Mouse (Mus musculus) hindbrain, embryonic 10.5 days (tissue): ENCODE data around the gene Bend6. TPM values are rescaled to one million over a fixed set of nuclear protein-coding genes. Genes with fewer than 3 reads are reported as not detected.

Experiments
- DNase-seq: peaks from one replicate; pipeline ENCODE4 v3.0.0-alpha.2; 2017; ENCODE audit warnings: low spot score
- H3K27ac ChIP-seq: fragments of 300-500 bp; sonication (generic); 2 replicates; pipeline ENCODE4 v1.5.1; 2016; ENCODE audit warnings: mild to moderate bottlenecking, moderate library complexity
- H3K27me3 ChIP-seq: fragments of 300-500 bp; sonication (generic); 2 replicates; pipeline ENCODE4 v1.6.1; 2016; ENCODE audit warnings: mild to moderate bottlenecking; ENCODE audit not compliant: poor library complexity, insufficient read depth, severe bottlenecking
- H3K36me3 ChIP-seq: fragments of 300-500 bp; sonication (generic); 2 replicates; pipeline ENCODE4 v1.6.1; 2016; ENCODE audit warnings: mild to moderate bottlenecking, moderate library complexity
- H3K4me1 ChIP-seq: fragments of 300-500 bp; sonication (generic); replicated peaks from 2 replicates; pipeline ENCODE4 v1.6.1; 2016; ENCODE audit warnings: mild to moderate bottlenecking
- H3K4me3 ChIP-seq: fragments of 300-500 bp; sonication (generic); 2 replicates; pipeline ENCODE4 v1.5.1; 2016; ENCODE audit warnings: mild to moderate bottlenecking, moderate library complexity
- H3K9me3 ChIP-seq: fragments of 300-500 bp; sonication (generic); 2 replicates; pipeline ENCODE4 v1.6.1; 2016; ENCODE audit warnings: mild to moderate bottlenecking, moderate library complexity
- WGBS: fragments of 180-500 bp; shearing (Covaris S2); methylation state at CpG from one replicate; pipeline ENCODE4 v1.1.7; 2016; 5-methylcytosine and 5-hydroxymethylcytosine counted together
- polyA plus RNA-seq: library from polyadenylated mRNA; unstranded; fragments of >200 nt; fragmentation: Nextera tagmentation; extraction: Ambion mirVana; gene quantifications from 2 replicates; pipeline ENCODE4 v1.2.1, GENCODE M21; 2016

Gene Bend6
- polyA plus RNA-seq, 1 experiment from 2014 or later: 2.2 TPM

DNA sequence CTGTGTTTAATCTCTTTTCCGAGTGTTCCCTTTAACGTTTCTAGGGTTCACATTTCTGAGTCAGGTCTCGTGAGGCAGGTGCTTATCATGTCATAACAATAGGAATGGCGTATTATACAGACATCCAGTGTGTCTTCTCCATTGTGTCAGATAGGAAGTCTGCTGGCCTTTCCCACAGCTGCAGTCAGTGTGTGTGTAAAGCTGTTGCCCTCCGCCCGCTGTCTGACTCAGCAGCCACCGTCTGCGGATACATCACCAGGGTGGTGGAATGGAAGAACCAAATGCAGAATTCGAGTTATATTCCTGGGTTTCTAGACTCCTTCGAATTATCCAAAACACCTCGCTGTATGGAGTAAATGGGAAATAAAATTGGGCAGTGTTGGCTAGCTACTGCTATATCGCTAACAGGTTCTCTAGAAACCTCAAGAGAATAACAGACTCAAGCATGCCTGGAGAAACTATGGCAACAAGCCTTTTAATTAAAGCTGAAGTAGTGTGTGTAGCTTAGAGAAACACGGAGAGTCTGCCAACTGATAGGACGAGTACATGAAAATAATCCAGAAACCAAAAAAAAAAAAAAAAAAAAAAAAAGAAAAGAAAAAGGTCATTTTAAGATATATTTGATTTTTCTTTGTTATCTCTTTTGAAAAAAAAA lies 25.4 kb upstream of the Bend6 start:
- H3K36me3 ChIP-seq: no peaks in the 10 kb centered on the region
- WGBS: 81% methylated on average over 14 of the region's 14 CpGs
- peaks cover 21% of the 10 kb centered on the region for H3K4me1 ChIP-seq
- DNase-seq: no peak
- H3K27ac ChIP-seq: no peak overlapping the region
- no peak overlapping the region for H3K4me3 ChIP-seq
- H3K27me3 ChIP-seq: no peaks in the 10 kb centered on the region
- H3K9me3 ChIP-seq: no peaks in the 10 kb centered on the region

DNA sequence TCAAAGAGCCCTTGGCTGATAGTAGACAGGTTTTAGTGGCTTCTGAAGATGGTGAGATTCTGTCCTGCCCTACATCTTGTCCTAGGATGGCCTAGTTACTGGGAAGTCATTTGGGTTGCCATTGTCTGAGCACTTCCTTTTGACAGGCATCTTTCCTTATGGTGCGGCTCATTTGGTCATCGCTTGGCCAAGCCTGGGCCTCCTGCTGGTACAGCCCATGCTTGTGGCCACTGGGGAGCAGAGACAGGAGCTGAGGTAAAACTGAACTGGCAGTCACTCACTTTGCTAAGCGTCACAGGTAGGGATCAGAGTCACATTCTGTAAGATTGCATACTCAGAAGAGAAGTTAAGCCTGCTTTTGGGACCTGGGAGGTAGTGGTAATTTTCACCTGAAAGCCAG lies 24.6 kb upstream of the Bend6 start:
- Histone ChIP-seq H3K4me3 (no peak overlapping the region), H3K36me3 (no peaks in the 10 kb centered on the region), H3K4me1 (peaks cover 21% of the 10 kb centered on the region), H3K9me3 (no peaks in the 10 kb centered on the region), H3K27me3 (no peaks in the 10 kb centered on the region), H3K27ac (peak overlapping the region; percentile 64)
- WGBS: 81% methylated on average over 3 of the region's 3 CpGs
- DNase-seq: no peak

- H3K27ac ChIP-seq: peak overlapping the region; percentile 64
- H3K4me3 ChIP-seq: no peak overlapping the region
- DNase-seq: no peak
- no peaks in the 10 kb centered on the region for H3K36me3 ChIP-seq
- WGBS: 58% methylated on average over 8 of the region's 8 CpGs
- peaks cover 21% of the 10 kb centered on the region for H3K4me1 ChIP-seq
- H3K27me3 ChIP-seq: no peaks in the 10 kb centered on the region
- H3K9me3 ChIP-seq: no peaks in the 10 kb centered on the region
Observed at GRCm38 (mm10) chr1:33931791-33932190, 24.2 kb upstream of the Bend6 start.

DNA sequence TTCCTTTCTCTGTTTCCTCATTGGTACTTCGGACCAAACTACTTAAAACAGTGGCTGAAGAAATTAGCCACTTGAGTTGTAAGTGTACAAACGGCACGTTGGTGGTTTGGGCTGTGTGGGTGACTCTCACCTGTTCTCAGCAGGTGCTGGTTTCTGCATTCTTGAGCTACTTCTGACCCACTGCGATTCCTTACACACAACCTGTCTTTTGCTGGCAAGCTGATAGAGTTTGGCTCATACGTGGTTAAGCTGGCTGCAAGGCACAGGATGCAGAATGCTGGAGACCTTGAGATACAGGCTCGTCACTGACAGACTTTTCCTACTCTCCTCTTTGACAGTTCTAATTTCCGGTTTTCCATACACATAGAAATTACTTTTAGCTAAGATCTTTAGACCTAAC lies 19.9 kb upstream of the Bend6 start:
- H3K36me3 ChIP-seq: no peaks in the 10 kb centered on the region
- no peaks in the 10 kb centered on the region for H3K9me3 ChIP-seq
- H3K27ac ChIP-seq: no peak overlapping the region
- no peaks in the 10 kb centered on the region for H3K27me3 ChIP-seq
- peaks cover 16% of the 10 kb centered on the region for H3K4me1 ChIP-seq
- H3K4me3 ChIP-seq: no peak overlapping the region
- no peak for DNase-seq
- WGBS: 93% methylated on average over 7 of the region's 7 CpGs

- Histone ChIP-seq H3K27me3 (no peaks in the 10 kb centered on the region), H3K4me1 (no peaks in the 10 kb centered on the region), H3K9me3 (no peaks in the 10 kb centered on the region), H3K27ac (no peak overlapping the region), H3K4me3 (no peak overlapping the region), H3K36me3 (no peaks in the 10 kb centered on the region)
- no peak for DNase-seq
- WGBS: 66% methylated on average over 3 of the region's 3 CpGs
Observed at GRCm38 (mm10) chr1:33925283-33925682, 17.7 kb upstream of the Bend6 start.

- WGBS: 81% methylated on average over 7 of the region's 7 CpGs
Observed at GRCm38 (mm10) chr1:33922975-33923374, 15.4 kb upstream of the Bend6 start.

DNA sequence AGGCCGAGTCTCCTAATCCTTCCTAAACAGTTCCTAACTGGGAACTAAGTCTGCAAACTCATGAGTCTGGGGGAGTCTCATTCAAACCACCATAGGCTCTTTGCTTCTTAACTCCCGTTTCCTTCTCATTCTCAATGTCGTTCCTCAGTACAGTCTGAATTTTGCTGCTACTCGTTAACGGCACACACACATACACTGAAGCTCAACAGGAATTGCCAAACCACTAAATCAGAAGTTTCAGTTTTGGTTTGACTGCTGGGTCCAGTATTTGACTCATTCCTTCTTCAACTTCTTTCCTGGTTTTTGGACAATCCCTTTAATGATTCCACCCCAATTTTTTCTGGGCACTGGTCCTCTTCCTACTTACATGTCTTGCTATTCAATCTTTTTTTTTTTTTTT lies 8.9 kb upstream of the Bend6 start:
- H3K9me3 ChIP-seq: no peaks in the 10 kb centered on the region
- H3K4me1 ChIP-seq: no peaks in the 10 kb centered on the region
- no peaks in the 10 kb centered on the region for H3K27me3 ChIP-seq
- WGBS: 93% methylated on average over 5 of the region's 5 CpGs
- peaks cover 5% of the 10 kb centered on the region; the same call in 1 of the 2 replicates for H3K36me3 ChIP-seq
- no peak overlapping the region for H3K4me3 ChIP-seq
- DNase-seq: no peak
- no peak overlapping the region for H3K27ac ChIP-seq

More at GRCm38 (mm10) chr1:33922975-33923374, 15.4 kb upstream of the Bend6 start:
- Histone ChIP-seq H3K4me3 (no peak overlapping the region), H3K4me1 (no peaks in the 10 kb centered on the region), H3K36me3 (no peaks in the 10 kb centered on the region), H3K9me3 (no peaks in the 10 kb centered on the region), H3K27me3 (no peaks in the 10 kb centered on the region), H3K27ac (no peak overlapping the region)
- no peak for DNase-seq

DNA sequence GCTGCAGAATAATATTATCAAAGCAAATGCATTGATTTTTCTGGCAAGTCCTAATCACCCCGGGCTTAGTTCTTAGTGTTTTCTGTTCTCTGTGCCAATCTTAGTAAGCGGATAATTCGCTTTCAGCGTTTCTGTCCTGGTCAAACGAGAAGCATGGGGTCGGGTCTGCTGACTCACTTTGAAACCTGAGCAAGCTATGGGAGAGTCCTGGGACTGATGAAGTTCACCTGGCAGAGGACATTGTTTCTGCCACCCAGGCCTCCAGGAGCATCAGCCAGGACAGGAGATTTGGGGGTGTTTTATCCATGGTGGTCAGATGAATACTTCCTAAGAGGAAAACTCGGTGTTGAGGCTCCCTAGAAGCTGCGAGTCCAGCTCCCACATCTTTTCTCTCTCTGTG lies 4.0 kb upstream of the Bend6 start:
- H3K27me3 ChIP-seq: peaks cover 33% of the 10 kb centered on the region
- peaks cover 20% of the 10 kb centered on the region for H3K4me1 ChIP-seq
- H3K27ac ChIP-seq: no peak overlapping the region
- 76% methylated on average over 8 of the region's 8 CpGs for WGBS
- no peaks in the 10 kb centered on the region for H3K9me3 ChIP-seq
- no peak for DNase-seq
- no peak overlapping the region for H3K4me3 ChIP-seq
- H3K36me3 ChIP-seq: peaks cover 5% of the 10 kb centered on the region; the same call in 1 of the 2 replicates

GRCm38 (mm10) chr1:33908191-33908962 lies 761 bp upstream of the Bend6 start, which contains the start of gene Dst:
TSS of gene Dst (plus strand) at chr1:33908225.
- H3K27ac ChIP-seq: peak within 1 kb of the TSS; percentile 86
- peak; percentile 50 for DNase-seq
- H3K27me3 ChIP-seq: peaks cover 60% of the 10 kb centered on the region
- WGBS: 3% methylated on average over 44 of the region's 44 CpGs
- peak within 1 kb of the TSS; percentile 70 for H3K4me3 ChIP-seq
- no peaks in the 10 kb centered on the region for H3K9me3 ChIP-seq
- peaks cover 24% of the 10 kb centered on the region for H3K4me1 ChIP-seq
- no peaks in the 10 kb centered on the region for H3K36me3 ChIP-seq

DNA sequence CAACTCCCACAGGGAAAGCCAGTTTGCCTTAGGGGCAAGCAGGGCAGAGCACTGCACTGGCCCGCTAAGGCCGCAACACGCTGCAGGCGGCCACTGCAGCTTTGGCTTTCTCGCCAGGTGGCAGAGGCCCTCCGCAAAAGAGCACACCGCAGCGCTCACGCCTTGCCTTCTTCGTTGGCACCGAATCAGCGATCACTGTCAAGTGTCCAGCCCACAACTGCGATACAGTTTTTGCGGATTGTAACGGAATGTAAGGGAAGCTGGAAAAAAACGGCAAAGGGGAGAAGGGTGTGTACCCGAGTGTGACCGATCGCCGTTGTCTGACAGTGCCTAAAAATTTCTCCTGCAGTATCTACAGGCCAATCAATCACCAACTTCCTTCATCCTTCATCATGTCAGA lies 689 bp downstream of the Bend6 start:
- peak overlapping the region; percentile 70 for H3K4me3 ChIP-seq
- H3K4me1 ChIP-seq: peaks cover 24% of the 10 kb centered on the region
- peak overlapping the region; percentile 86; the same call in 1 of the 2 replicates for H3K27ac ChIP-seq
- no peaks in the 10 kb centered on the region for H3K9me3 ChIP-seq
- DNase-seq: peak; percentile 46
- peaks cover 60% of the 10 kb centered on the region for H3K27me3 ChIP-seq
- WGBS: under 1% methylated on average over 20 of the region's 20 CpGs
- H3K36me3 ChIP-seq: no peaks in the 10 kb centered on the region

DNA sequence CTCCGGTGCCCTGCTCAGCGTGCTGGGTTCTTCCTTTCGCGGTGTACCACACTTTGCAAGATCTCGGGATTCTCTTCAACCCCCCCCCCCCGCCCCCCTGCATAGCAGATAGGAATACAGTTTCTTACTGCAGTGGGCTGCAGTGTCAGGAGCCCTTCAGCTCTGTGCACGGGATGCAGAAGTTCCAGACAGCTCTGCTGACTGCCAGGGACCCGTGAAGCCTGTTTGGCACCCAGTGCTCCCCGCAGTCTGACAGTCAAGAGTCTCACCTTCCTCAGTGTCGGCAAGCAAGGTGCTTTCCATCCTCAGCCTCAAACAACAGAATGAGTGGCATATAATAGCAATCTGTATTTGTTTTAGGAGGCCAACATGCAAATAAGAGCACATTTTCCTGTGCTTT lies 1.4 kb downstream of the Bend6 start:
- Histone ChIP-seq H3K9me3 (no peaks in the 10 kb centered on the region), H3K27me3 (peaks cover 60% of the 10 kb centered on the region), H3K4me1 (peaks cover 24% of the 10 kb centered on the region), H3K36me3 (no peaks in the 10 kb centered on the region), H3K27ac (no peak overlapping the region), H3K4me3 (no peak overlapping the region)
- WGBS: 32% methylated on average over 10 of the region's 10 CpGs
- DNase-seq: no peak

DNA sequence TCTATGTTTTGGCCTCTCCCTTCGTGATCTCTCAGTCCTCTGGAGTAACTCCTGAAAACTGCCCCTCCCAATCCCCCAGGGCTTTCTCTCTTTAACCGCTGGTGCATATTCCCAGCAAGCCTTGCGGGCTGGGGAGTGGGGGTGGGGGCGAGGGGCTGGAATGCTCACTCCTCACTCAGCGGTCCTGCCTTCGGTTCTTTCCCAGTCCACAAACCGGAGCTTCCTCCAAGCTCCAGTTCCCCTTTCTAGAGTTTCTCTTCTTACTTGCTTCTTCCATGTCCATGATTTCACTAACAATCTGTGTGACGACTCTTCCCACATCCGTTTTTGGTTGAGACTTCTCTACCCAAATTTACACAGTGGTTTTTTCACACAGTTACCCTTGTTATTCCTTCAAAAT lies 4.0 kb downstream of the Bend6 start:
- Histone ChIP-seq H3K9me3 (no peaks in the 10 kb centered on the region), H3K27ac (no peak overlapping the region), H3K4me1 (peaks cover 18% of the 10 kb centered on the region), H3K36me3 (no peaks in the 10 kb centered on the region), H3K27me3 (peaks cover 42% of the 10 kb centered on the region), H3K4me3 (no peak overlapping the region)
- 35% methylated on average over 9 of the region's 9 CpGs for WGBS
- DNase-seq: no peak

DNA sequence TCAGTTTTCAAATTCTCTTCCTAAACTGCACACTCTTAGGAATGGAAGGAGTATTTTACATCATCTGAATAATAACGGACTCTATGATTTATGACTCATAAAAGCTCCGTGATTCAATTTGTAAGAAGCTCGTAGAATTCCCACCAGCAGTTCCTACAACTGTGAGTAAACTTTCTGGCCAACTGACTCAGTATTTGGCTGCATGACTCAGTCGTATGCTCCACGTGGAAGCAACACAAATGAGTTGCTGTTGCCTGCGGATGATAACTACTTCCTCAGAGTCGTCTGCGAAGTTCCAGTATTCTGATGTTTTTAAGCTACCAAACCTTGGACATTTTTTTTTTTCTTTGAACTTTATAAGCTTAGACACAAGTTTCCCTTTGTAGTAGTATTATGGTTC lies 7.4 kb downstream of the Bend6 start:
- Histone ChIP-seq H3K4me1 (no peaks in the 10 kb centered on the region), H3K27ac (no peak overlapping the region), H3K27me3 (peaks cover 13% of the 10 kb centered on the region), H3K4me3 (no peak overlapping the region), H3K9me3 (no peaks in the 10 kb centered on the region), H3K36me3 (no peaks in the 10 kb centered on the region)
- WGBS: 91% methylated on average over 8 of the region's 8 CpGs
- DNase-seq: no peak
